Mouse (Mus musculus) heart, embryonic 16.5 days (tissue): ENCODE measurements around the gene Uba1. TPM values are rescaled to one million over a fixed set of nuclear protein-coding genes. Genes with fewer than 3 reads are reported as not detected.

Experiments used
- ATAC-seq: fragments of 200-750 bp; cut with Nextera tagmentation; replicated peaks from 2 replicates; pipeline ENCODE4 v1.8.0; 2017; ENCODE audit warnings: moderate number of reproducible peaks; ENCODE audit not compliant: insufficient read depth, low FRiP score; ENCODE audit errors: extremely low read depth
- H3K27ac ChIP-seq: fragments of 300-500 bp; sonication (generic); 2 replicates; pipeline ENCODE4 v1.5.1; 2014; ENCODE audit warnings: mild to moderate bottlenecking, low read length, control low read depth, moderate library complexity
- H3K27me3 ChIP-seq: fragments of 300-500 bp; sonication (generic); 2 replicates; pipeline ENCODE4 v1.6.1; 2014; ENCODE audit warnings: low read length, mixed read lengths; ENCODE audit not compliant: control insufficient read depth, insufficient read depth
- H3K36me3 ChIP-seq: fragments of 300-500 bp; sonication (generic); 2 replicates; pipeline ENCODE4 v1.6.1; 2014; ENCODE audit not compliant: control insufficient read depth, insufficient read depth
- H3K4me1 ChIP-seq: fragments of 300-500 bp; sonication (generic); 2 replicates; pipeline ENCODE4 v1.6.1; 2014; ENCODE audit warnings: low read length, mixed read lengths; ENCODE audit not compliant: control insufficient read depth, insufficient read depth
- H3K4me2 ChIP-seq: fragments of 300-500 bp; sonication (generic); 2 replicates; pipeline ENCODE4 v1.6.1; 2014; ENCODE audit warnings: low read depth, mild to moderate bottlenecking, control low read depth, low read length
- H3K4me3 ChIP-seq: fragments of 300-500 bp; sonication (generic); 2 replicates; pipeline ENCODE4 v1.5.1; 2014; ENCODE audit warnings: mild to moderate bottlenecking, control low read depth, low read length
- H3K9ac ChIP-seq: fragments of 300-500 bp; sonication (generic); 2 replicates; pipeline ENCODE4 v1.6.1; 2014; ENCODE audit warnings: low read length, control low read depth
- H3K9me3 ChIP-seq: fragments of 300-500 bp; sonication (generic); replicated peaks from 2 replicates; pipeline ENCODE4 v1.6.1; 2016; ENCODE audit warnings: low read length; ENCODE audit not compliant: control insufficient read depth
- WGBS: fragments of 180-500 bp; shearing (Covaris S2); extraction: QIAGEN DNeasy Blood & Tissue Kit; methylation state at CpG from one replicate; pipeline ENCODE4 v1.1.7; 2014; 5-methylcytosine and 5-hydroxymethylcytosine counted together
- polyA plus RNA-seq: library from polyadenylated mRNA; unstranded; fragments of >200 nt; fragmentation: Nextera tagmentation; extraction: Ambion mirVana; gene quantifications from 2 replicates; pipeline ENCODE4 v1.2.1, GENCODE M21; 2015

Uba1 gene
- polyA plus RNA-seq, 1 experiment from 2014 or later: 164 TPM

DNA sequence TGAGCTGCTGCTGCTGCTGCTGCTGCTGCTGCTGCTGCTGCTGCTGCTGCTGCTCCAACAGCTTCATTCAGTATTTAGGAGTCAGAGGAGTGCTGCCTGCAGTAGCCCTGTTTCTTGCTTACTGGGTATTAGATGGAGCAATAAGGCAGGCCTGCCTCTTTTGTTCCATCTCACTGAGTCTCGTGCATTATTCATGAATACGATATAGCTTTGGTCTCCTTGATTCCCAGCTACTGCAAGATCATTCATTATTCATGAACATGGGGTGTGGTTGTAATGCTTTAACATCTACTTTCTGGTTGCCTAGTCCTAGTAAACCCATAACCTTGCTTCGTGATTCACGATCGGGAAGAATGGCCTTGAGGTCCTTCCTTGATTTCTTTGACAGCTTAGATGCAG is 4.2 kb downstream of the Uba1 start:
- ATAC-seq: no peak
- no peak overlapping the region for H3K27ac ChIP-seq
- H3K36me3 ChIP-seq: no peaks in the 10 kb centered on the region
- WGBS: 23% methylated on average over 5 of the region's 5 CpGs
- H3K4me1 ChIP-seq: peaks cover 14% of the 10 kb centered on the region
- H3K9ac ChIP-seq: no peak overlapping the region
- no peaks in the 10 kb centered on the region for H3K27me3 ChIP-seq
- no peak overlapping the region for H3K4me2 ChIP-seq
- H3K4me3 ChIP-seq: no peak overlapping the region
- H3K9me3 ChIP-seq: no peaks in the 10 kb centered on the region

GRCm38 (mm10) chrX:20662716-20663443 is 4.8 kb downstream of the Uba1 start:
- Histone ChIP-seq H3K27me3 (no peaks in the 10 kb centered on the region), H3K36me3 (no peaks in the 10 kb centered on the region), H3K9ac (peak overlapping the region; percentile 88), H3K4me3 (peak overlapping the region; percentile 73), H3K27ac (peak overlapping the region; percentile 79), H3K4me2 (peak overlapping the region; percentile 70), H3K9me3 (no peaks in the 10 kb centered on the region), H3K4me1 (peaks cover 14% of the 10 kb centered on the region)
- 10% methylated on average over 27 of the region's 28 CpGs for WGBS
- peak; percentile 82 for ATAC-seq

GRCm38 (mm10) chrX:20663444-20663790 is 5.3 kb downstream of the Uba1 start:
- Histone ChIP-seq H3K4me3 (peak overlapping the region; percentile 73), H3K9ac (peak overlapping the region; percentile 88), H3K36me3 (0 out of 2 replicates have a peak, but pooled peaks cover 2% of the 10 kb centered on the region), H3K4me1 (peaks cover 14% of the 10 kb centered on the region), H3K9me3 (no peaks in the 10 kb centered on the region), H3K4me2 (peak overlapping the region; percentile 70), H3K27ac (peak overlapping the region; percentile 79), H3K27me3 (no peaks in the 10 kb centered on the region)
- no peak for ATAC-seq
- 10% methylated on average over 9 of the region's 9 CpGs for WGBS

DNA sequence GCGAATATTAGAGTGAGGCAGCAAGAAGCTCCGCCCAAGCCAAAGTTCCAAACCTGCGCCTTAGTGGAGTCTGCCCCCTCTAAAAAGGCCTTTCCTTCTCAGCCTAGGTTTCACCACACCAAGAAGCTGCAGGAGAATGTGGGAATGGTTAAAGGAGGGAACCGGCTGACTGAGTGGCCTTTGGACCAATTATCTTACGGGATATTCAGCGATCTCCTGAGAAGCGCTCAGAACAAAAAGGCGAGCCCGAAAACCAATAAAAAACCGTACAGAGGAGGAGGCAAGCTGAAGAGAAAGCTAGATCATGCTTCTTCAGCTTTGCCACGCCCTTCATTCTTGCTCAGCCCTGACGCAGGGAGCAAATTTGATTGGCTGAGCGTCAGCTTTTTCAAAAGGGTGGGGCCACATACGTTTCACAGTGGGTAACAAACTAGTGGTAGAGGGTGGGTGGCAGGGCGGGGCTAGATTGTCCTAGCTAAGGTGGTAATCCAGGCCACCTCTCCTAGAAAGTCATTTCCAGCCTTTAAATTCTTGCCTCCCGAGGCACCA is 29.5 kb downstream of the Uba1 start, which contains the start of gene Cdk16:
TSS of gene Cdk16 (plus strand) at position 436 of the 549 bp plus-strand sequence.
- 12% methylated on average over 16 of the region's 16 CpGs for WGBS
- ATAC-seq: peak; percentile 91
- Histone ChIP-seq H3K4me1 (peaks cover 18% of the 10 kb centered on the region), H3K9ac (peak within 1 kb of the TSS; percentile 90), H3K27me3 (no peaks in the 10 kb centered on the region), H3K27ac (peak within 1 kb of the TSS; percentile 98), H3K4me2 (peak within 1 kb of the TSS; percentile 76), H3K36me3 (peaks cover 10% of the 10 kb centered on the region), H3K4me3 (peak within 1 kb of the TSS; percentile 78), H3K9me3 (no peaks in the 10 kb centered on the region)

- H3K4me3 ChIP-seq: peak overlapping the region; percentile 78
- peaks cover 6% of the 10 kb centered on the region for H3K36me3 ChIP-seq
- H3K4me1 ChIP-seq: peaks cover 18% of the 10 kb centered on the region
- H3K27ac ChIP-seq: peak overlapping the region; percentile 98
- peak overlapping the region; percentile 90 for H3K9ac ChIP-seq
- WGBS: 14% methylated on average over 23 of the region's 33 CpGs
- H3K27me3 ChIP-seq: no peaks in the 10 kb centered on the region
- H3K4me2 ChIP-seq: peak overlapping the region; percentile 76
- ATAC-seq: peak; percentile 90
- H3K9me3 ChIP-seq: no peaks in the 10 kb centered on the region
Measured at GRCm38 (mm10) chrX:20688068-20688547, 30.0 kb downstream of the Uba1 start.

GRCm38 (mm10) chrX:20688615-20689014 is 30.5 kb downstream of the Uba1 start:
- peak; percentile 52 for ATAC-seq
- 4% methylated on average over 22 of the region's 35 CpGs for WGBS
- no peaks in the 10 kb centered on the region for H3K27me3 ChIP-seq

DNA sequence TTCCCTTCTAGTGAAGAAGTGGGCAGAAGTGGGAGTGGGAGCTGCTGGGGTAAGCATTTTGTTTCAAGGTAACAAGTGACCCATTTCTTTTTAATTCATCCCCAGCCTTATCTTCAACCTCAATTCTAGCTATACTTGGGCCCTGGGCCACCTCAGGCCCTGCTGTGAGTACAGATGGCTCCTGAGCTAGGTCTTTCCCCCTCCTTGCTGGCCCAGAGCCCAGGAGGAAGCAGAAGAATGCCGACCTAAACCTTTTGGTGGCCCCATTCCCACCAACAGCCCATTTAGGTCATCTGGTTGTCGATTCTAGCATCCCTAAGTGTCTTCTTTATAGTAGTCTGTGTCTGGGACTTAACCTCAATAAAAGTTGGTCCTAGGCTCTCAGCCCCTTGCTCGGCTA is 33.4 kb downstream of the Uba1 start:
- Histone ChIP-seq H3K27me3 (no peaks in the 10 kb centered on the region), H3K4me2 (no peak overlapping the region), H3K9me3 (no peaks in the 10 kb centered on the region), H3K4me1 (peaks cover 17% of the 10 kb centered on the region), H3K27ac (no peak overlapping the region), H3K36me3 (peaks cover 20% of the 10 kb centered on the region), H3K4me3 (no peak overlapping the region), H3K9ac (no peak overlapping the region)
- ATAC-seq: no peak
- 62% methylated on average over 3 of the region's 3 CpGs for WGBS

More at GRCm38 (mm10) chrX:20688615-20689014, 30.5 kb downstream of the Uba1 start:
- Histone ChIP-seq H3K4me2 (peak overlapping the region; percentile 72), H3K9me3 (no peaks in the 10 kb centered on the region), H3K9ac (peak overlapping the region; percentile 90), H3K4me3 (peak overlapping the region; percentile 78), H3K4me1 (peaks cover 18% of the 10 kb centered on the region), H3K27ac (peak overlapping the region; percentile 98), H3K36me3 (peaks cover 7% of the 10 kb centered on the region)

GRCm38 (mm10) chrX:20692616-20693015 is 34.5 kb downstream of the Uba1 start:
- Histone ChIP-seq H3K4me2 (no peak overlapping the region), H3K4me3 (no peak overlapping the region), H3K27ac (no peak overlapping the region), H3K27me3 (no peaks in the 10 kb centered on the region), H3K9ac (no peak overlapping the region), H3K9me3 (no peaks in the 10 kb centered on the region), H3K36me3 (peaks cover 28% of the 10 kb centered on the region), H3K4me1 (peaks cover 13% of the 10 kb centered on the region)
- WGBS: 86% methylated on average over 1 of the region's 1 CpGs
- no peak for ATAC-seq

DNA sequence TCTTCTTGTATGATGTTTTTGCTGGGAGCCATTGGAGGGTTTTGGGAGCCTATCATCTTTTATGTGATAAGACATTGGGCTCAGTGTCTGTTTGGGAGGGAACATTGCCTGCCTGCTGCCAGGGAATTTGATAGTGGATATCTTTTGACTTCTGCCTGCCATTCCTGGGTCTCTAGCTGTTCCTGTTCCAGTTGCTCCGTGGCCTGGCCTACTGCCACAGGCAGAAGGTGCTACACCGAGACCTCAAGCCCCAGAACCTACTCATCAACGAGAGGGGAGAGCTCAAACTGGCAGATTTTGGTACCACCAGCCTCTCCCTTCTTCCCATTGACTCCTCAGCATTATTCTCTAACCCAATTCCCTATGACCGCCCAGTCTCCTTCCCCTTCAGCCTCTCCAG is 37.7 kb downstream of the Uba1 start:
- Histone ChIP-seq H3K27me3 (no peaks in the 10 kb centered on the region), H3K36me3 (peaks cover 34% of the 10 kb centered on the region), H3K27ac (no peak overlapping the region; the same call in 1 of the 2 replicates), H3K4me3 (no peak overlapping the region), H3K4me1 (peaks cover 5% of the 10 kb centered on the region), H3K9me3 (no peaks in the 10 kb centered on the region), H3K4me2 (no peak overlapping the region), H3K9ac (no peak overlapping the region)
- WGBS: 67% methylated on average over 4 of the region's 4 CpGs
- ATAC-seq: 0 out of 2 replicates have a peak, but pooled peaks have one; percentile 58
